Mouse (Mus musculus) layer of hippocampus, adult 18-20 months (tissue): Measurements from ENCODE around the gene Nlgn3. TPM values are rescaled to one million over a fixed set of nuclear protein-coding genes. Genes with fewer than 3 reads are reported as not detected.

Source experiments
- DNase-seq, 2 experiments: peaks; one replicate each; pipeline ENCODE4 v3.0.0; 2022; ENCODE audit warnings: low spot score in 2 of 2
- total RNA-seq, 2 experiments: library from RNA; stranded (reverse); gene quantifications; 2 replicates each; pipeline ENCODE4 v1.2.3; 2021

The Nlgn3 gene
- total RNA-seq, 2 experiments from 2014 or later = 168 to 183 TPM

DNA sequence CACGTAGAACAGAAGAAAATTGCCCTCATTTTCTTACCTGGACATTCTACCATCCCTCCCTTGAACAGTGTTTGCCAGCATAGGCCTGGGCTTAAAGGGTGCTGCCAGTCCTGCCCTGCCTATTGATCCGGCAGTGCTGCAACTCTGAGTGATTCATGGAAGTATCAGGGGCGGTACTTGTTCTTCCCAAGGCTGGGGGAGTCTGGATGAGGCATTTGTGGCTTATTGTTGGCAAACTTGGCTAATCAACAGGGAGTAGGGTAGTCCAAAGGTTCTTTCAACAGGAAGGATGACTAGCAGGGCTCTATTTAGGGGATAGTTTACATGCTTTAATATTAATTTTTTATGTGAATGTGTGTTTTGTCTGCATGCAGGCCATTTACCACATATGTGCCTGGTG, 71.6 kb downstream of the Nlgn3 start:
- DNase-seq = no peak

DNA sequence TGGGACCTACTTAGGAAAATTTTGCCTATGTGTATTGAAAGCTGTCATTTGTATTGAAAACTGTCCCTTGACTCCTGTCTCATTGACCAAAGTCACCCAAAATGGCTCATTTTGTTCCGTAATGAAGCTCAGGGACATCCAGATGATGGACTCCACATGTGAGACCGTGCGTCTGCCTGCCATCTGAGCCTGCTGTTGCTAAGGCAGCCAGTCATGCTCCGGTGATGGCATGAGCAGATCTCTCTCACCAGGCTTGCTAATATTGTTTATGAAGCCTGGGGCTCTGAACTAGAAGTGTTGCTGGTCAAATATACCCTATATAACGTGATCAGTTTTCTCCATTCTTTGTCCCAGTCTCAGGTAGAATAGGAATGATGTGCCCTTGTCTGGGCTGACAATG, 74.0 kb downstream of the Nlgn3 start:
- no peak for DNase-seq

Other genes with a start within 250 kb of the Nlgn3 start
- gene Tex11, start 239.5 kb upstream of the Nlgn3 start, total RNA-seq = under 1 TPM; 0.13 to 0.17 TPM
- 1 to 10 TPM; 5.6 to 6.9 TPM for gene Slc7a3, start 213.1 kb upstream of the Nlgn3 start, total RNA-seq
- 10 to 100 TPM; 91.6 to 93.0 TPM for gene Snx12, start 76.6 kb upstream of the Nlgn3 start, total RNA-seq
- gene Foxo4, start 44.6 kb upstream of the Nlgn3 start, total RNA-seq = 10 to 100 TPM; 23.3 to 25.3 TPM
- gene Gm614, start 35.2 kb upstream of the Nlgn3 start, total RNA-seq = not detected
- gene Il2rg, start 30.9 kb upstream of the Nlgn3 start, total RNA-seq = under 1 TPM; 0.74 to 0.79 TPM
- gene Gm20489, start 30.1 kb upstream of the Nlgn3 start, total RNA-seq = not detected
- gene Med12, start 25.1 kb upstream of the Nlgn3 start, total RNA-seq = 10 to 100 TPM; 21.6 to 27.6 TPM
- 10 to 100 TPM; 13.9 to 14.4 TPM for gene Gjb1, start 77.2 kb downstream of the Nlgn3 start, total RNA-seq
- gene Zmym3, start 121.7 kb downstream of the Nlgn3 start, total RNA-seq = 100 to 1,000 TPM; 159 to 174 TPM
- 100 to 1,000 TPM; 124 to 147 TPM for gene Nono, start 130.2 kb downstream of the Nlgn3 start, total RNA-seq
- 1 to 10 TPM in 1 of 2 experiments, not detected in 1; 1.1 TPM for gene Itgb1bp2, start 149.9 kb downstream of the Nlgn3 start, total RNA-seq
- 10 to 100 TPM; 49.9 to 50.9 TPM for gene Taf1, start 233.6 kb downstream of the Nlgn3 start, total RNA-seq